Mouse (Mus musculus) heart, postnatal 0 days (tissue): Measurements from ENCODE around the gene Immp2l. TPM values are rescaled to one million over a fixed set of nuclear protein-coding genes. Genes with fewer than 3 reads are reported as not detected.
"Not testable (repeated sequence)": the region's sequence is repeated elsewhere in the genome, so short reads cannot be mapped to it uniquely, and the experiment has no call there.

Source experiments
- ATAC-seq: fragments of 200-750 bp; cut with Nextera tagmentation; 2 replicates; pipeline ENCODE4 v1.8.0; 2017; ENCODE audit warnings: low read depth, moderate number of reproducible peaks, moderate library complexity; ENCODE audit not compliant: insufficient read depth
- DNase-seq: peaks from one replicate; pipeline ENCODE4 v3.0.0-alpha.2; 2016; ENCODE audit warnings: low spot score
- H3K27ac ChIP-seq: fragments of 300-500 bp; sonication (generic); 2 replicates; pipeline ENCODE4 v1.5.1; 2014; ENCODE audit warnings: low read depth, mild to moderate bottlenecking
- H3K27me3 ChIP-seq: fragments of 300-500 bp; sonication (generic); 2 replicates; pipeline ENCODE4 v1.6.1; 2014; ENCODE audit warnings: low read length, mixed read lengths; ENCODE audit not compliant: control insufficient read depth, insufficient read depth
- H3K36me3 ChIP-seq: fragments of 300-500 bp; sonication (generic); replicated peaks from 2 replicates; pipeline ENCODE4 v1.6.1; 2014; ENCODE audit warnings: low read length, mixed read lengths; ENCODE audit not compliant: control insufficient read depth, insufficient read depth
- H3K4me1 ChIP-seq: fragments of 300-500 bp; sonication (generic); 2 replicates; pipeline ENCODE4 v1.6.1; 2014; ENCODE audit warnings: antibody characterized with exemption; ENCODE audit not compliant: control insufficient read depth, insufficient read depth
- H3K4me2 ChIP-seq: fragments of 300-500 bp; sonication (generic); 2 replicates; pipeline ENCODE4 v1.6.1; 2014; ENCODE audit warnings: low read depth, mild to moderate bottlenecking, low read length, moderate library complexity
- H3K4me3 ChIP-seq: fragments of 300-500 bp; sonication (generic); 2 replicates; pipeline ENCODE4 v1.5.1; 2014; ENCODE audit warnings: low read depth, low read length
- H3K9ac ChIP-seq: fragments of 300-500 bp; sonication (generic); replicated peaks from 2 replicates; pipeline ENCODE4 v1.6.1; 2014; ENCODE audit warnings: low read depth, low read length, mixed read lengths
- H3K9me3 ChIP-seq: fragments of 300-500 bp; sonication (generic); replicated peaks from 2 replicates; pipeline ENCODE4 v1.6.1; 2016; ENCODE audit warnings: low read length; ENCODE audit not compliant: control insufficient read depth
- CTCF ChIP-seq: IDR thresholded peaks from 2 replicates; pipeline ENCODE4 v1.5.1; 2016; ENCODE audit warnings: antibody characterized with exemption, control low read depth, low read depth
- EP300 ChIP-seq: IDR thresholded peaks from 2 replicates; pipeline ENCODE4 v1.6.1; 2016; ENCODE audit warnings: antibody characterized with exemption, low read depth
- WGBS: fragments of 180-500 bp; shearing (Covaris S2); extraction: QIAGEN DNeasy Blood & Tissue Kit; methylation state at CpG from one replicate; pipeline ENCODE4 v1.1.7; 2014; 5-methylcytosine and 5-hydroxymethylcytosine counted together
- polyA plus RNA-seq: library from polyadenylated mRNA; unstranded; fragments of >200 nt; fragmentation: Nextera tagmentation; extraction: Ambion mirVana; gene quantifications from 2 replicates; pipeline ENCODE4 v1.2.1, GENCODE M21; 2015
- total RNA-seq: library from RNA; depleted of rRNA; stranded (reverse); fragments of >200 nt; gene quantifications from 2 replicates; pipeline ENCODE4 v1.2.3, GENCODE M21; 2014; ENCODE audit warnings: low replicate concordance

Gene Immp2l
- total and polyA plus RNA-seq, 2 experiments from 2014 or later, result 3.6 to 10.8 TPM

GRCm38 (mm10) chr12:40984735-40985134 is 39.2 kb upstream of the Immp2l start:
- ATAC-seq (no peak), DNase-seq (no peak)
- H3K4me1 ChIP-seq, result no peaks in the 10 kb centered on the region
- no peak overlapping the region for H3K4me2 ChIP-seq
- no peak overlapping the region for H3K4me3 ChIP-seq
- no peaks in the 10 kb centered on the region for H3K9me3 ChIP-seq
- H3K27me3 ChIP-seq, result no peaks in the 10 kb centered on the region
- no peaks in the 10 kb centered on the region for H3K36me3 ChIP-seq
- no peak for TF ChIP-seq EP300
- no peak for TF ChIP-seq CTCF
- H3K27ac ChIP-seq, result no peak overlapping the region
- no peak overlapping the region for H3K9ac ChIP-seq
- 23% methylated on average over 4 of the region's 4 CpGs for WGBS

DNA sequence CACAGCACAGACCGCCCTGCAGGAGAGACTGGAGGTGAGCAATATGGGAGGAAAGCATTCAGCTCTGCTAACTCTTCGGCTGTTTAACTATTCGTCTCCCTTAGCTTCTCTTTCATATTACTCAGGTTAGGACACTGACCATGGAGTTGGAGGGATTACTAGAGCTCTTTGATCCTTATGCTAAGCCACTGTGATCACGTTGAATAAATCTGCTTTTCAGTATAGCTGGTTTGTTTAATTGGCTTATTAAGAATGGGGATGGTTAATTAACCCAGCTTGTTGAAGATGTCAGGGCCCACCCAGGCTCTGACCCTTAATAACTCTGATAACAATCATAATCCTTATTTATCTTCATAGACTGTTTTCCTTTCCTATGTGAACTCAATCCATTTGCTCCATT is 38.1 kb upstream of the Immp2l start:
- H3K36me3 ChIP-seq, result no peaks in the 10 kb centered on the region
- TF ChIP-seq EP300 (no peak), CTCF (no peak)
- DNase-seq (no peak), ATAC-seq (no peak)
- no peaks in the 10 kb centered on the region for H3K27me3 ChIP-seq
- 62% methylated on average over 4 of the region's 4 CpGs for WGBS
- no peak overlapping the region for H3K4me3 ChIP-seq
- H3K9ac ChIP-seq, result no peak overlapping the region
- no peak overlapping the region for H3K27ac ChIP-seq
- H3K4me2 ChIP-seq, result no peak overlapping the region
- H3K4me1 ChIP-seq, result no peaks in the 10 kb centered on the region
- no peaks in the 10 kb centered on the region for H3K9me3 ChIP-seq

- Histone ChIP-seq H3K27ac (no peak overlapping the region), H3K4me2 (no peak overlapping the region), H3K9ac (no peak overlapping the region), H3K4me3 (no peak overlapping the region), H3K4me1 (no peaks in the 10 kb centered on the region), H3K9me3 (no peaks in the 10 kb centered on the region), H3K36me3 (no peaks in the 10 kb centered on the region), H3K27me3 (no peaks in the 10 kb centered on the region)
- ATAC-seq (no peak), DNase-seq (no peak)
- WGBS, result 82% methylated on average over 9 of the region's 9 CpGs
- TF ChIP-seq EP300, result no peak
- no peak for TF ChIP-seq CTCF
Observed at GRCm38 (mm10) chr12:40988311-40989065, 35.4 kb upstream of the Immp2l start.

- ATAC-seq, result no peak
- Histone ChIP-seq H3K4me1 (no peaks in the 10 kb centered on the region), H3K36me3 (no peaks in the 10 kb centered on the region), H3K27ac (no peak overlapping the region), H3K9ac (no peak overlapping the region), H3K4me3 (no peak overlapping the region), H3K27me3 (no peaks in the 10 kb centered on the region), H3K4me2 (no peak overlapping the region), H3K9me3 (no peaks in the 10 kb centered on the region)
- TF ChIP-seq CTCF (no peak), EP300 (no peak)
- 90% methylated on average over 4 of the region's 4 CpGs for WGBS
- DNase-seq, result no peak
Observed at GRCm38 (mm10) chr12:40991647-40992046, 32.2 kb upstream of the Immp2l start.

- H3K4me3 ChIP-seq, H3K4me1 ChIP-seq, H3K4me2 ChIP-seq, H3K27ac ChIP-seq, H3K36me3 ChIP-seq, H3K9me3 ChIP-seq, ATAC-seq, H3K9ac ChIP-seq, DNase-seq, H3K27me3 ChIP-seq: not testable (repeated sequence)
- WGBS, result 60% methylated on average over 1 of the region's 1 CpGs
Observed at GRCm38 (mm10) chr12:40992237-40992636, 31.7 kb upstream of the Immp2l start.

- H3K4me1 ChIP-seq, result no peaks in the 10 kb centered on the region
- TF ChIP-seq EP300 (no peak), CTCF (no peak)
- DNase-seq, result no peak
- no peak for ATAC-seq
- no peaks in the 10 kb centered on the region for H3K27me3 ChIP-seq
- H3K4me2 ChIP-seq, result no peak overlapping the region
- no peaks in the 10 kb centered on the region for H3K36me3 ChIP-seq
- 82% methylated on average over 2 of the region's 2 CpGs for whole genome bisulfite sequencing
- H3K27ac ChIP-seq, result no peak overlapping the region
- no peak overlapping the region for H3K4me3 ChIP-seq
- H3K9me3 ChIP-seq, result no peaks in the 10 kb centered on the region
- H3K9ac ChIP-seq, result no peak overlapping the region
Observed at GRCm38 (mm10) chr12:40994846-40995245, 29.0 kb upstream of the Immp2l start.
